Mouse (Mus musculus) lung, postnatal 0 days (tissue): ENCODE measurements around the gene Gm13290.
A peak's percentile ranks its signal among the peaks of the same experiment; 100 is the strongest.
"Not testable (repeated sequence)": the region's sequence is repeated elsewhere in the genome, so short reads cannot be mapped to it uniquely, and the experiment has no call there.

ENCODE experiments used
- CTCF ChIP-seq: IDR thresholded peaks from 2 replicates; pipeline ENCODE4 v1.5.1; 2016; ENCODE audit warnings: antibody characterized with exemption, mild to moderate bottlenecking
- EP300 ChIP-seq: IDR thresholded peaks from 2 replicates; pipeline ENCODE4 v1.6.1; 2016; ENCODE audit warnings: antibody characterized with exemption, mild to moderate bottlenecking, control low read depth

DNA sequence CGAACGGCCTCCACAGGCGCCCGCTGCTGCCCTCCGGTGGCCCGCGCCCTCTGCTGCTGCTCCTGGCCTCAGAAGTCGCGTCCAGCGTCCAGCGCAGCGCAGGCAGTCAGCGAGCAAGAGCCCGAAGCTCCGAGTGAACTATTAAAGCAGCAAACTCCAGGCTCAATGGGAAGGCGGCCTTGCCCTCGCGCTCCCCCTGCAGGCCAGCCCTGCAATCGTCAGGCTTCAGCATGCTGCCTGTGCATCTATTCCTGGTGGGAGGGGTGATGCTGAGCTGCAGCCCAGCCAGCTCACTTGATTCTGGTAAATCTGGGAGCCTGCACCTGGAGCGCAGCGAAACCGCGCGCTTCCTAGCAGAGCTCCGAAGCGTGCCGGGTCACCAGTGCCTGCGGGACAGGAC is 14.8 kb downstream of the Gm13290 start, which contains the start of gene Gm13277:
- peak; percentile 60 for TF ChIP-seq CTCF
- TF ChIP-seq EP300, result not testable (repeated sequence)
